ENCODE assay signal across 8 mouse cellular contexts in the genomic region with DNA sequence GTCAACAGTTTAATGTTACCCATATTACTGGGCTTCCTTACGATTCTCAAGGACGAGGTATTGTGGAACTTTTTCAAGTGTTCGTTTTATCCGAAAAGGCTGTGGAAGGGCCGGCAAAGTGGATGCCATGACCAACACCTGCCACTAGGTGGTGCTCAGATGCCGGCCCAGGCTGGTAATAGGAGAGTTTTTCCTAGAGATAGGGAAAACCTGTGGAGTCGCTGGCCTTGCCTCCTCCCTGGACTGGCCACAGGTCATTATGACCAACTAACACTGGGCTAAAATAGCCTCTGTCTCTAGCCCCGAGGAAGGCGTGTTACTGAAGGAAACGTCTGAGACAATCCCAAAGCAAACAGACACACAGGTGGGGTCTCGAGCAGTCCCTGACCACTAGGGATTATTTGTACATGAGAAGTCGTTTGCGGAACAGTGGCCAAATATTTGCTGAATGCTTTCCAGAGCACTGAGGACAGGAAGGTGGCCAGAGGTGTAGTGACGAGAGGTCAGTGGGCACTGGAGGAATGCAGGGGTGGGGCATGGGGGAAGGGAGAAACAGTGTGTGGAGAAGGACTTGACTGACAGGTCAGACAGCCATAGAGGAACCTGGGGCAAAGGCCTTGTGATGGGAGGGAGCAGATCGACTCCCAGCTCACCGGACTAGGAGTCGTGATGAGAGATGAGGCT. TPM values are rescaled to one million over a fixed set of nuclear protein-coding genes. Genes with fewer than 3 reads are reported as not detected.
DNase-seq lines count a peak whose midpoint lies in the region; ATAC-seq and TF ChIP-seq lines count a peak whose summit lies in the region.

No protein-coding gene starts in this region.

- peak overlapping the region; percentile 34 for H3K4me2 ChIP-seq in heart, embryonic 12.5 days
- H3K4me2 ChIP-seq in kidney, embryonic 15.5 days: peak overlapping the region; percentile 7; the same call in 1 of the 2 replicates
- peak overlapping the region; percentile 42 for H3K4me2 ChIP-seq in stomach, embryonic 16.5 days (ENCODE audit: low read depth, low read length)

- TF ChIP-seq POLR2A in brain, embryonic 14.5 days (IDR thresholded peaks at IDR 0.05; ENCODE audit: borderline replicate concordance, extremely low read depth, insufficient read depth, insufficient read length, poor library complexity, severe bottlenecking): no peak
- TF ChIP-seq POLR2A in liver, adult 2 months (IDR thresholded peaks at IDR 0.05; ENCODE audit: extremely low read depth, insufficient read depth, low read length): no peak

- peaks cover 15% of the 10 kb centered on the region for H3K4me1 ChIP-seq in erythroblast, embryonic 14.5 days (ENCODE audit: control insufficient read depth)
- H3K4me1 ChIP-seq in heart, embryonic 12.5 days (replicated peaks): peaks cover 12% of the 10 kb centered on the region
- H3K4me1 ChIP-seq in kidney, embryonic 15.5 days: peaks cover 23% of the 10 kb centered on the region
- H3K4me1 ChIP-seq in liver, adult 2 months (ENCODE audit: control insufficient read depth, insufficient read depth, low read length): peaks cover 5% of the 10 kb centered on the region
- H3K4me1 ChIP-seq in stomach, embryonic 16.5 days (ENCODE audit: control insufficient read depth, insufficient read depth, low read length): peaks cover 21% of the 10 kb centered on the region

- peak; percentile 93 for TF ChIP-seq CTCF in brain, embryonic 14.5 days (IDR thresholded peaks at IDR 0.05; ENCODE audit: borderline replicate concordance, extremely low read depth, insufficient read depth, insufficient read length)
- peak; percentile 93 for TF ChIP-seq CTCF in liver, adult 2 months (IDR thresholded peaks at IDR 0.05; ENCODE audit: low read depth, low read length)

- peak overlapping the region; percentile 56 for H3K4me3 ChIP-seq in erythroblast, embryonic 14.5 days (replicated peaks)
- H3K4me3 ChIP-seq in heart, embryonic 12.5 days: no peak overlapping the region
- H3K4me3 ChIP-seq in kidney, embryonic 15.5 days (replicated peaks): no peak overlapping the region
- peak overlapping the region; percentile 50 for H3K4me3 ChIP-seq in liver, adult 2 months (ENCODE audit: insufficient read depth, low read depth, low read length)
- peak overlapping the region; percentile 23 for H3K4me3 ChIP-seq in stomach, embryonic 16.5 days (replicated peaks; ENCODE audit: low read length)

- no peak overlapping the region for H3K27ac ChIP-seq in heart, embryonic 12.5 days (ENCODE audit: poor library complexity, severe bottlenecking)
- H3K27ac ChIP-seq in kidney, embryonic 15.5 days: no peak overlapping the region
- H3K27ac ChIP-seq in liver, adult 2 months (replicated peaks; ENCODE audit: insufficient read depth, low read depth, low read length): peak overlapping the region; percentile 86
- H3K27ac ChIP-seq in stomach, embryonic 16.5 days (ENCODE audit: low read length): peak overlapping the region; percentile 21

- no peaks in the 10 kb centered on the region for H3K79me2 ChIP-seq in liver, adult 2 months (ENCODE audit: control insufficient read depth, insufficient read depth, low read length)

- WGBS in heart, embryonic 12.5 days: 21% methylated on average over 17 of the region's 17 CpGs
- 21% methylated on average over 17 of the region's 17 CpGs for WGBS in kidney, embryonic 15.5 days
- 11% methylated on average over 17 of the region's 17 CpGs for WGBS in liver, adult 2 months
- WGBS in stomach, embryonic 16.5 days: 13% methylated on average over 17 of the region's 17 CpGs

- DNase-seq in CD8-positive naive resting alpha-beta T cell, adult 2 months (ENCODE audit: low read depth in 2 of 2, low spot score in 2 of 2): peak; percentile 45 to 50
- DNase-seq in brain, embryonic 14.5 days (ENCODE audit: low read depth): peak; percentile 78
- DNase-seq in liver, adult 2 months (ENCODE audit: extremely low read depth, low read depth, low spot score): peak; percentile 99
- DNase-seq in naive thymus-derived CD4-positive, alpha-beta T cell, adult 2 months (ENCODE audit: low read depth): peak; percentile 78

- no peak overlapping the region for H3K9ac ChIP-seq in heart, embryonic 12.5 days
- H3K9ac ChIP-seq in kidney, embryonic 15.5 days: no peak overlapping the region
- H3K9ac ChIP-seq in liver, adult 2 months (ENCODE audit: low read depth, low read length): peak overlapping the region; percentile 25
- H3K9ac ChIP-seq in stomach, embryonic 16.5 days (ENCODE audit: low read length): peak overlapping the region; percentile 11

- peak; percentile 61 for ATAC-seq in heart, embryonic 12.5 days (ENCODE audit: insufficient number of reproducible peaks, low FRiP score)
- ATAC-seq in kidney, embryonic 15.5 days (replicated peaks; ENCODE audit: low FRiP score): peak; percentile 54
- peak; percentile 86 for ATAC-seq in stomach, embryonic 16.5 days (ENCODE audit: insufficient read depth, low FRiP score)

- no peaks in the 10 kb centered on the region for H3K27me3 ChIP-seq in erythroblast, embryonic 14.5 days (ENCODE audit: control insufficient read depth)
- no peaks in the 10 kb centered on the region for H3K27me3 ChIP-seq in heart, embryonic 12.5 days (replicated peaks)
- no peaks in the 10 kb centered on the region for H3K27me3 ChIP-seq in kidney, embryonic 15.5 days
- no peaks in the 10 kb centered on the region for H3K27me3 ChIP-seq in liver, adult 2 months (ENCODE audit: control insufficient read depth, insufficient read depth, low read length)
- H3K27me3 ChIP-seq in stomach, embryonic 16.5 days (ENCODE audit: control insufficient read depth, insufficient read depth, low read length): no peaks in the 10 kb centered on the region

- no peaks in the 10 kb centered on the region for H3K9me3 ChIP-seq in erythroblast, embryonic 14.5 days (ENCODE audit: control insufficient read depth, low read length)
- no peaks in the 10 kb centered on the region; the same call in 1 of the 2 replicates for H3K9me3 ChIP-seq in heart, embryonic 12.5 days (replicated peaks)
- H3K9me3 ChIP-seq in kidney, embryonic 15.5 days (replicated peaks): no peaks in the 10 kb centered on the region
- H3K9me3 ChIP-seq in stomach, embryonic 16.5 days (replicated peaks; ENCODE audit: control insufficient read depth, low read length): no peaks in the 10 kb centered on the region

- no peaks in the 10 kb centered on the region for H3K36me3 ChIP-seq in erythroblast, embryonic 14.5 days (ENCODE audit: control insufficient read depth)
- no peaks in the 10 kb centered on the region for H3K36me3 ChIP-seq in heart, embryonic 12.5 days
- H3K36me3 ChIP-seq in kidney, embryonic 15.5 days: no peaks in the 10 kb centered on the region
- H3K36me3 ChIP-seq in liver, adult 2 months (ENCODE audit: control insufficient read depth, insufficient read depth, low read length): no peaks in the 10 kb centered on the region
- H3K36me3 ChIP-seq in stomach, embryonic 16.5 days (ENCODE audit: control insufficient read depth, insufficient read depth, low read length): no peaks in the 10 kb centered on the region

RNA-seq across cellular contexts. Expression of gene Rpl14, which starts 30.4 kb away (rescaled TPM):
- polyA plus RNA-seq in brain, embryonic 14.5 days (2012; rRNA removed): 456 and 548 TPM in 2 replicates
- polyA plus RNA-seq in erythroblast, embryonic 14.5 days (2012): 124 and 135 TPM in 2 replicates
- polyA plus RNA-seq in heart, embryonic 12.5 days (2016; fragmentation: Nextera tagmentation; extraction: Ambion mirVana): 476 and 492 TPM in 2 replicates
- polyA plus RNA-seq in kidney, embryonic 15.5 days (2015; fragmentation: Nextera tagmentation; extraction: Ambion mirVana): 783 and 843 TPM in 2 replicates
- total RNA-seq in liver, adult 2 months (2014; rRNA removed): 174 and 242 TPM in 2 replicates
- 113 and 145 TPM in 2 replicates for polyA plus RNA-seq in liver, adult 2 months (2012; rRNA removed)
- 689 and 823 TPM in 2 replicates for polyA plus RNA-seq in stomach, embryonic 16.5 days (2015; fragmentation: Nextera tagmentation; extraction: Ambion mirVana)

Comparison
In these comparisons a context has a peak if more than half of its experiments do, and no peak if none do; other contexts are left out.
1. DNase-seq: peak in every context shown above with its lines; median percentile 99 in liver, adult 2 months; 78 in brain, embryonic 14.5 days; 78 in naive thymus-derived CD4-positive, alpha-beta T cell, adult 2 months; 48 in CD8-positive naive resting alpha-beta T cell, adult 2 months.
2. H3K4me3 ChIP-seq: peak in erythroblast, embryonic 14.5 days (single experiment), liver, adult 2 months (single experiment) and stomach, embryonic 16.5 days (single experiment); none in heart, embryonic 12.5 days (single experiment) and kidney, embryonic 15.5 days (single experiment).
3. H3K27ac ChIP-seq: peak in liver, adult 2 months (single experiment) and stomach, embryonic 16.5 days (single experiment); none in heart, embryonic 12.5 days (single experiment) and kidney, embryonic 15.5 days (single experiment).
4. H3K9ac ChIP-seq: peak in liver, adult 2 months (single experiment) and stomach, embryonic 16.5 days (single experiment); none in heart, embryonic 12.5 days (single experiment) and kidney, embryonic 15.5 days (single experiment).
5. Peak in every context shown above with its lines, with median percentiles within 50 percentile points of each other: ATAC-seq and H3K4me2 ChIP-seq.